Comparison of ENCODE assay signal across 21 mouse cellular contexts in genomic region chr19:31370106-31370505, GRCm38 (mm10).
A peak's percentile ranks its signal among the peaks of the same experiment; 100 is the strongest.
DNase-seq lines count a peak whose midpoint lies in the region; ATAC-seq and TF ChIP-seq lines count a peak whose summit lies in the region.
"Had no signal": no experiment of that assay in that cellular context is flagged by ENCODE, and none has a peak within 500 bp of the region (broad histone marks: within the 10 kb centered on the region; RNA-seq: fewer than 3 reads in every experiment).

No protein-coding gene starts in this region.

- intact Hi-C loops in heart, postnatal 25 days (cut with DNase I) = no loop called here

- H3K9ac ChIP-seq in heart, embryonic 13.5 days = no peak overlapping the region
- no peak overlapping the region for H3K9ac ChIP-seq in kidney, embryonic 16.5 days (replicated peaks; ENCODE audit: low read length)
- H3K9ac ChIP-seq in liver, adult 2 months (ENCODE audit: low read depth, low read length) = no peak overlapping the region
- H3K9ac ChIP-seq in liver, embryonic 11.5 days (ENCODE audit: low read depth, low read length) = no peak overlapping the region
- H3K9ac ChIP-seq: embryonic facial prominence, embryonic 15.5 days; hindbrain, embryonic 13.5 days had no signal

- H3K4me1 ChIP-seq in heart, embryonic 13.5 days = peaks cover 18% of the 10 kb centered on the region
- no peaks in the 10 kb centered on the region for H3K4me1 ChIP-seq in kidney, embryonic 16.5 days (ENCODE audit: insufficient read depth, low read length)
- H3K4me1 ChIP-seq in liver, adult 2 months (ENCODE audit: control insufficient read depth, insufficient read depth, low read length) = 0 out of 2 replicates have a peak, but pooled peaks cover 1% of the 10 kb centered on the region
- H3K4me1 ChIP-seq in liver, embryonic 11.5 days (replicated peaks; ENCODE audit: control insufficient read depth, insufficient read depth, low read length) = no peaks in the 10 kb centered on the region
- H3K4me1 ChIP-seq: embryonic facial prominence, embryonic 15.5 days; forebrain, embryonic 10.5 days; hindbrain, embryonic 13.5 days had no signal

- H3K79me2 ChIP-seq in liver, adult 2 months (ENCODE audit: control insufficient read depth, insufficient read depth, low read length) = no peaks in the 10 kb centered on the region

- no peak overlapping the region for H3K4me2 ChIP-seq in heart, embryonic 13.5 days
- no peak overlapping the region for H3K4me2 ChIP-seq in kidney, embryonic 16.5 days (replicated peaks; ENCODE audit: low read depth, low read length)
- no peak overlapping the region for H3K4me2 ChIP-seq in liver, embryonic 11.5 days
- H3K4me2 ChIP-seq: embryonic facial prominence, embryonic 15.5 days; hindbrain, embryonic 13.5 days had no signal

- no peaks in the 10 kb centered on the region for H3K36me3 ChIP-seq in heart, embryonic 13.5 days
- H3K36me3 ChIP-seq in kidney, embryonic 16.5 days (ENCODE audit: insufficient read depth, low read length) = no peaks in the 10 kb centered on the region
- H3K36me3 ChIP-seq in liver, adult 2 months (ENCODE audit: control insufficient read depth, insufficient read depth, low read length) = no peaks in the 10 kb centered on the region
- no peaks in the 10 kb centered on the region for H3K36me3 ChIP-seq in liver, embryonic 11.5 days (ENCODE audit: control insufficient read depth, insufficient read depth, low read length)
- H3K36me3 ChIP-seq: embryonic facial prominence, embryonic 15.5 days; forebrain, embryonic 10.5 days; hindbrain, embryonic 13.5 days had no signal

- no peaks in the 10 kb centered on the region for H3K9me3 ChIP-seq in heart, embryonic 13.5 days
- H3K9me3 ChIP-seq in kidney, embryonic 16.5 days (ENCODE audit: low read length) = no peaks in the 10 kb centered on the region
- H3K9me3 ChIP-seq in liver, embryonic 11.5 days (ENCODE audit: control insufficient read depth, low read length) = no peaks in the 10 kb centered on the region
- H3K9me3 ChIP-seq: embryonic facial prominence, embryonic 15.5 days; forebrain, embryonic 10.5 days; hindbrain, embryonic 13.5 days had no signal

- WGBS in heart, embryonic 13.5 days = 13% methylated on average over 1 of the region's 1 CpGs
- 57% methylated on average over 1 of the region's 1 CpGs for WGBS in kidney, embryonic 16.5 days
- WGBS in liver, adult 2 months = 51% methylated on average over 1 of the region's 1 CpGs
- 75% methylated on average over 1 of the region's 1 CpGs for WGBS in liver, embryonic 11.5 days

- ATAC-seq in heart, embryonic 13.5 days (ENCODE audit: extremely low read depth, insufficient number of reproducible peaks, low FRiP score, low TSS enrichment) = no peak
- no peak for ATAC-seq in kidney, embryonic 16.5 days (ENCODE audit: low FRiP score, low TSS enrichment)
- no peak for ATAC-seq in liver, embryonic 11.5 days (replicated peaks; ENCODE audit: low FRiP score)
- ATAC-seq: forebrain, embryonic 14.5 days had no signal

- no peak for TF ChIP-seq CTCF in liver, adult 2 months (IDR thresholded peaks at IDR 0.05; ENCODE audit: low read depth, low read length)

- H3K27me3 ChIP-seq in heart, embryonic 13.5 days (replicated peaks) = no peaks in the 10 kb centered on the region
- H3K27me3 ChIP-seq in kidney, embryonic 16.5 days (ENCODE audit: insufficient read depth, low read length) = no peaks in the 10 kb centered on the region
- H3K27me3 ChIP-seq in liver, adult 2 months (ENCODE audit: control insufficient read depth, insufficient read depth, low read length) = no peaks in the 10 kb centered on the region
- no peaks in the 10 kb centered on the region for H3K27me3 ChIP-seq in liver, embryonic 11.5 days (replicated peaks; ENCODE audit: control insufficient read depth, insufficient read depth, low read length)
- H3K27me3 ChIP-seq: CH12.LX; embryonic facial prominence, embryonic 15.5 days; hindbrain, embryonic 13.5 days had no signal

- no peak for DNase-seq in heart, postnatal 25 days (ENCODE audit: low spot score)
- peak; percentile 27 for DNase-seq in kidney, postnatal 14 days
- DNase-seq in liver, adult 2 months (ENCODE audit: extremely low read depth, low read depth, low spot score) = peak; percentile 5
- no peak for DNase-seq in liver, embryonic 11.5 days (ENCODE audit: low spot score)
- peak; percentile 75 for DNase-seq in NIH3T3 (ENCODE audit: low read depth)
- DNase-seq: adrenal gland, adult 2 months; adrenal gland, postnatal 25 days; cerebellum, adult 18-20 months; cerebellum, adult 9-11 months; cerebellum, postnatal 36 days; gastrocnemius, postnatal 36 days; heart, adult 11 months; heart, postnatal 10 days had no signal

- no peak overlapping the region for H3K4me3 ChIP-seq in heart, embryonic 13.5 days
- H3K4me3 ChIP-seq in kidney, embryonic 16.5 days (ENCODE audit: low read length) = no peak overlapping the region
- no peak overlapping the region for H3K4me3 ChIP-seq in liver, adult 2 months (ENCODE audit: insufficient read depth, low read depth, low read length)
- no peak overlapping the region for H3K4me3 ChIP-seq in liver, embryonic 11.5 days (ENCODE audit: low read depth, low read length)
- H3K4me3 ChIP-seq: embryonic facial prominence, embryonic 15.5 days; erythroblast, embryonic 14.5 days; forebrain, embryonic 10.5 days; hindbrain, embryonic 13.5 days had no signal

- TF ChIP-seq POLR2A in liver, adult 2 months (IDR thresholded peaks at IDR 0.05; ENCODE audit: extremely low read depth, insufficient read depth, low read length) = no peak

- H3K27ac ChIP-seq in heart, embryonic 13.5 days (replicated peaks) = 0 out of 2 replicates have a peak overlapping the region, but pooled peaks have one; percentile 24
- no peak overlapping the region for H3K27ac ChIP-seq in kidney, embryonic 16.5 days (ENCODE audit: low read length)
- H3K27ac ChIP-seq in liver, adult 2 months (replicated peaks; ENCODE audit: insufficient read depth, low read depth, low read length) = no peak overlapping the region
- no peak overlapping the region for H3K27ac ChIP-seq in liver, embryonic 11.5 days (ENCODE audit: low read depth, low read length)
- H3K27ac ChIP-seq: embryonic facial prominence, embryonic 15.5 days; forebrain, embryonic 10.5 days; hindbrain, embryonic 13.5 days had no signal

Comparison
In these comparisons a context has a peak if more than half of its experiments do, and no peak if none do; other contexts are left out.
1. DNase-seq: peak in kidney, postnatal 14 days (single experiment), liver, adult 2 months (single experiment) and NIH3T3 (single experiment); none in heart, postnatal 25 days (single experiment) and liver, embryonic 11.5 days (single experiment).